Mouse (Mus musculus) heart, postnatal 0 days (tissue): Measurements from ENCODE around the gene Il33.

Experiments used
- CTCF ChIP-seq: IDR thresholded peaks from 2 replicates; pipeline ENCODE4 v1.5.1; 2016; ENCODE audit warnings: antibody characterized with exemption, control low read depth, low read depth
- EP300 ChIP-seq: IDR thresholded peaks from 2 replicates; pipeline ENCODE4 v1.6.1; 2016; ENCODE audit warnings: antibody characterized with exemption, low read depth

DNA sequence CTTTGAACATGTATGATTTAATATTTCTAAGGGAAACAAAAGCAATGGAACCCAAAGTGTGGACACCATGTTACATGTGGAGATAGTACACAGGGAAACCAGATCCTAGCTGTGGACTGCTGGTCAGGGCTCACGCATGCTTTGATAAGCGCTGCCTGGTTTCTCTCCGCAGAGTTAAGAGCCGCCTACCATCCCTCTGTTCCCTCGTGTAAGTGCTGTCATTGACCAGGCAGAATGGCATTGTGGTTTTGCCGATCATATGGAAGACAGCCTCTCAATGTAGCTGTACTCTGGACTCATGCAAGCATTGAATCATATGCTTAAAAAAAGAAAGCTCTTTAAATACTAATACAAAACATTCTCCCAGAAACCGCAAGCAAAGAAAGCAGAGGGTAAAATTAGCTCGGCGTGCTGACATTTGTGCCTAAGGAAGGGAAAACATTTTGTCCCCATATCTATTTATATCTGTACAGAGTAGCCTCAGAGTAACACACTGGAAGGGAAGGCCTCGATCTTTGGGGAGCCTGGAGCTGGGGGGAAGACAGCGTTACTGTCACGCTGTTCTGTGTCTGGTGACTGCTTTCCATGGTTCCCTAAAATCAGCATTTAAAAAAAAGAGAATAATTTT lies 61.7 kb downstream of the Il33 start:
- TF ChIP-seq CTCF (no peak), EP300 (peak; percentile 61; the same call in 1 of the 2 replicates)
